Mouse (Mus musculus) hindbrain, postnatal 0 days (tissue): ENCODE measurements at regions not wholly inside any gene's neighbourhood (a gene's known extent, or its start where the extent isn't known, plus 50 kb on each side); places are given as distances from the start of the nearest gene placed in this dataset.

Experiments
- ATAC-seq: fragments of 200-750 bp; cut with Nextera tagmentation; 2 replicates; pipeline ENCODE4 v1.8.0; 2017; ENCODE audit warnings: mild to moderate bottlenecking, moderate TSS enrichment, moderate library complexity
- DNase-seq: peaks from one replicate; pipeline ENCODE4 v3.0.0-alpha.2; 2015; ENCODE audit warnings: low spot score
- H3K27ac ChIP-seq: fragments of 300-500 bp; sonication (generic); 2 replicates; pipeline ENCODE4 v1.5.1; 2014; ENCODE audit warnings: mild to moderate bottlenecking
- H3K27me3 ChIP-seq: fragments of 300-500 bp; sonication (generic); 2 replicates; pipeline ENCODE4 v1.6.1; 2014; ENCODE audit warnings: low read length, mixed read lengths; ENCODE audit not compliant: insufficient read depth
- H3K36me3 ChIP-seq: fragments of 300-500 bp; sonication (generic); 2 replicates; pipeline ENCODE4 v1.6.1; 2014; ENCODE audit warnings: low read length, mixed read lengths; ENCODE audit not compliant: insufficient read depth
- H3K4me1 ChIP-seq: fragments of 300-500 bp; sonication (generic); 2 replicates; pipeline ENCODE4 v1.6.1; 2014; ENCODE audit warnings: antibody characterized with exemption, low read length, mixed read lengths; ENCODE audit not compliant: insufficient read depth
- H3K4me2 ChIP-seq: fragments of 300-500 bp; sonication (generic); 2 replicates; pipeline ENCODE4 v1.6.1; 2014; ENCODE audit warnings: low read depth, mild to moderate bottlenecking, low read length, moderate library complexity, mixed read lengths
- H3K4me3 ChIP-seq: fragments of 300-500 bp; sonication (generic); 2 replicates; pipeline ENCODE4 v1.5.1; 2014; ENCODE audit warnings: low read length
- H3K9ac ChIP-seq: fragments of 300-500 bp; sonication (generic); replicated peaks from 2 replicates; pipeline ENCODE4 v1.6.1; 2014; ENCODE audit warnings: mild to moderate bottlenecking, low read length, moderate library complexity, mixed read lengths
- H3K9me3 ChIP-seq: fragments of 300-500 bp; sonication (generic); 2 replicates; pipeline ENCODE4 v1.6.1; 2016; ENCODE audit warnings: low read length, mixed read lengths
- CTCF ChIP-seq: IDR thresholded peaks from 2 replicates; pipeline ENCODE4 v1.5.1; 2016; ENCODE audit warnings: antibody characterized with exemption, control low read depth, low read depth
- WGBS: fragments of 180-500 bp; shearing (Covaris S2); extraction: QIAGEN DNeasy Blood & Tissue Kit; methylation state at CpG from one replicate; pipeline ENCODE4 v1.1.7; 2014; 5-methylcytosine and 5-hydroxymethylcytosine counted together

DNA sequence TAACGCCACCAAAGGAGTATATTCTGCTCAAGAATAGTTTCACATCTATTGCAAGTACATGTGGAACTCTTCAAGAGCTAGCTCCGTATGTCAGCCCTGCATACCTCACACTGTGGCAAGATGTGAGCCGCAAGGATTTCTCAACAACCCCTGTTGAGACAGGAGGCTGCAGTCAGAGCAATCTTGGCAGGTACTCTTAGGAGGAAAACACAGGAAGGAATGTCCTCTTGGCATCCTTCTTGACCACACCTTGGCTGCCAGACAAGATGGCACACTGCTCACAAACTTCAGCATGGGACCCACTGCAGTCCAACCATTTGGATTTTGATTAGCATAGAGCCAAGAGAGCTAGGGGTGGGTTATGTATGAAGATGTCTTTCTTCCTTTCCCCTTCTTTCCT is 322.4 kb downstream of the Rnf144b start:
- no peak overlapping the region for H3K27ac ChIP-seq
- TF ChIP-seq CTCF: no peak
- ATAC-seq (no peak), DNase-seq (no peak)
- H3K9ac ChIP-seq: no peak overlapping the region
- no peaks in the 10 kb centered on the region for H3K9me3 ChIP-seq
- WGBS: 73% methylated on average over 3 of the region's 3 CpGs
- no peaks in the 10 kb centered on the region for H3K4me1 ChIP-seq
- no peak overlapping the region for H3K4me3 ChIP-seq
- no peaks in the 10 kb centered on the region for H3K27me3 ChIP-seq
- no peak overlapping the region for H3K4me2 ChIP-seq
- no peaks in the 10 kb centered on the region for H3K36me3 ChIP-seq

DNA sequence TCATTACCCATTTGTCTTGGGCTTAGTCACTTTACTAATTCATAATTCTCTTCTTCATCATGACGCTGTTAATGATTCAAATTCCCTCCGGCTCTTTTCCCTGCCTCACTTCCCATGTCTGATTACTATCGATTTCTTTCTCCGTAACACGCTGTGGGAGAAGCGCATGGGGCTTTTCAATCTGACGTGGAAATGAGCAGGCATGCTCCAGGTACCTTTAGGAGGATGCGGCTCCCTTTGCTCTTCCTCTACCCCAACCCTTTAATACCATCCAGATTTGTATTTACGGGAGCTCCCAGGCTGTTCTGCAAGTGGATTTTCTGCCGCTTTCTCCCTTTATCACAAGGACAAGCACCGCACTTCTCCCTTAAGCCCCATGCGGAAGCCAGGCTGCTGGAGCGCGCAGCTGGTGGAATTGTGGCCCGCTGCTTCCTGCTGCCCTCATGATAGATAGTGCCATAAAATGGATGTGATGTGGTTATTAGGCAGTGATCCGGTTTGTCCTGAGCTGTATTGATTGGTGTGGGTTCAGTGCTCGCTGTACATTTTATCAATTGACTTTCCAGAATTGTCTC is 329.8 kb downstream of the Rnf144b start:
- Histone ChIP-seq H3K27ac (no peak overlapping the region), H3K4me3 (no peak overlapping the region; the same call in 1 of the 2 replicates), H3K9ac (no peak overlapping the region), H3K27me3 (no peaks in the 10 kb centered on the region), H3K4me2 (peak overlapping the region; percentile 31; the same call in 1 of the 2 replicates), H3K9me3 (no peaks in the 10 kb centered on the region), H3K36me3 (no peaks in the 10 kb centered on the region), H3K4me1 (no peaks in the 10 kb centered on the region)
- TF ChIP-seq CTCF: no peak
- WGBS: 58% methylated on average over 17 of the region's 17 CpGs
- DNase-seq (peak; percentile 29), ATAC-seq (no peak)

DNA sequence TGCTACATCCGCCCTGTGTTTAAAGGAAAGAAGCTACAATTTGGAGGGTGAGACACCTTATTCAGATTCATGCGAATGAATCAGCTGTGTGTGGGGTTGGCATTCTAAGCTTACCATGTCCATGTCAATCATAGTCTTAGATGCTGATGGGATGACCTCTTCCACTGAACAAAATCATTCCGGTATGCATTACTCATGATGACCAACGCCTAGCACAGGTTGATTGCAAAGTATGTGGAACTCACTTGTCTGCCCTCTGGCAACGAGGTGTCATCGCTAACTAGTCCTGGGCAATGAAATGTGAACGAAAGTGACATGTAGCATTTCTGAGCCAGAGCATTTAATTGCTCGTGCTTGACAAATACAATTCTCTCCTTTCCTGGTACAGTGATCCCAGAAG is 339.7 kb downstream of the Rnf144b start:
- DNase-seq (no peak), ATAC-seq (no peak)
- no peak for TF ChIP-seq CTCF
- H3K27me3 ChIP-seq: no peaks in the 10 kb centered on the region
- 82% methylated on average over 8 of the region's 8 CpGs for WGBS
- no peaks in the 10 kb centered on the region for H3K36me3 ChIP-seq
- no peak overlapping the region for H3K27ac ChIP-seq
- H3K9ac ChIP-seq: no peak overlapping the region
- no peaks in the 10 kb centered on the region for H3K9me3 ChIP-seq
- H3K4me1 ChIP-seq: no peaks in the 10 kb centered on the region
- H3K4me3 ChIP-seq: no peak overlapping the region
- H3K4me2 ChIP-seq: no peak overlapping the region

DNA sequence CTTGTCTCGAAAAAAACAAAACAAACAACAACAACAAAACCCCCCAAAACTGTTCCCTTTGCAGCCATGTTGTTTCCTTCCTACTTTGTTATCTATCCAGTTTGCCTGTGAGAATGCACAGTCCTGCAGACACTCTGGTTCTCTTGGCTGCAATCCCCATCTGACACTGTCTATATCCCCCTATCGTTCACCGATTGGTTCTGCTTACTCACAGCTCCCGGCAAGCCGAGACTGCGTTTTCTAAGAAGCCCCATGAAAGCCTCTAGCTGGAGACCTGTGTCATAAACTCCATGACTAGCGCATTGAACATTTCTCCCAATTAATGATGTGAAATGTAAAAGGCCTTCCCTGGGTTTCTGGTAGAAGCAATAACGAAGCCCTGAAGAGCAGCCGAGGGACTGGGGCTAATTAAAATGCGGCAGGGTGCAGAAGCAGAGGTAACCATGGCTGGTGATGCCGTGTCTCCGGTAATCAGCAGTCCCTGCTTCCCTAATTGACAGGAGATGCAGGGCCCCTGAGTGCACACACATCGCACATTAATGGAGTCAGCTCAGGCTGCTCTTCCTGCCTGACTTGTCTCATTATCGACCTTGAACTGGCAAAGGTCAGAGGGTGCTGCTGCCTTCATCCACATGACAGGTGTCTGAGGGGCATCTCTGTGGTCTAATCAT is 349.2 kb downstream of the Rnf144b start:
- DNase-seq: peak; percentile 15
- WGBS: 30% methylated on average over 14 of the region's 14 CpGs
- Histone ChIP-seq H3K27ac (no peak overlapping the region), H3K9me3 (no peaks in the 10 kb centered on the region), H3K36me3 (no peaks in the 10 kb centered on the region), H3K4me1 (no peaks in the 10 kb centered on the region), H3K9ac (no peak overlapping the region), H3K27me3 (no peaks in the 10 kb centered on the region), H3K4me2 (no peak overlapping the region), H3K4me3 (no peak overlapping the region)
- TF ChIP-seq CTCF: no peak
- peak; percentile 35 for ATAC-seq

DNA sequence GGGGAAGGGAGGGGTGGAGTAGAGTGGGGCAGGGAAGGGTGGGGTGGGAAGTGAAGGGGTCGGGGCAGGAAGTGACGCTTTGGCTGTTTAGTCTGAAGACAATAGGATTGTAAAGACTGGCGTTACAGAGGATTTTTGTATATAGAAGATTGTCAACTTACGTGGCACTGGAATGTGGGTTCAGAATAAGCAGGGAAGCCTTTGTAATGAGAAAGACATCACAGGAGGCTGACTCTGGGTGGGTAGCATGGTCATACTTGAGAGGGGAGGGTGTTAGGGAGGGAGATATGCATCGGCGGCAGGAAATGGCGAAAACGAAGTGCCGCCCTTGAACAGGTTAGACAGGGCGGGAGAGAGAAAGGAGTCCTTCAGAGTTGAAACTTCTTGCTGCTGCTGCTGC is 357.7 kb downstream of the Rnf144b start:
- ATAC-seq (no peak), DNase-seq (no peak)
- Histone ChIP-seq H3K36me3 (no peaks in the 10 kb centered on the region), H3K4me3 (no peak overlapping the region), H3K9ac (no peak overlapping the region), H3K4me1 (no peaks in the 10 kb centered on the region), H3K27me3 (no peaks in the 10 kb centered on the region), H3K4me2 (no peak overlapping the region), H3K9me3 (no peaks in the 10 kb centered on the region), H3K27ac (no peak overlapping the region)
- TF ChIP-seq CTCF: no peak
- 78% methylated on average over 10 of the region's 10 CpGs for WGBS

DNA sequence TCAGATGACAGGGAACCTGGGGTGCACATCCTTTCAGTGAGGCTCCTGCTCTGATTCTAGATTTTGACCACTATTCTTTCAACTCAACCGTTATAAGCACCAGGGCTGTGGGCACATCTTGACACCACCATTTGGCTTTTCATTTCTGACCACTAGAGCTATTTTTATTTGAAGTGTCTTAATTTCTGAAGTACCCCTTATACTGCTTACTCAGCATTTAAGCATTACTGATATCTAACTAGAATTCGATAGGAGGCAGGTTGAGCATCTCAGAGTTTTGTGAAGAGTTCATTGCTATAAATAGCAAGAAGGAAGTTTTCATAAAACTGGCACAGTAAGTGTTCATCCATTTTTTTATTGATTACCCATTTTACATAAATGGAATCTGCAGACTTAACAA is 362.4 kb downstream of the Rnf144b start:
- Histone ChIP-seq H3K4me2 (no peak overlapping the region), H3K36me3 (no peaks in the 10 kb centered on the region), H3K27me3 (no peaks in the 10 kb centered on the region), H3K4me3 (no peak overlapping the region), H3K4me1 (no peaks in the 10 kb centered on the region), H3K9ac (no peak overlapping the region), H3K9me3 (no peaks in the 10 kb centered on the region), H3K27ac (no peak overlapping the region)
- WGBS: 90% methylated on average over 2 of the region's 2 CpGs
- DNase-seq: no peak
- no peak for TF ChIP-seq CTCF
- no peak for ATAC-seq

DNA sequence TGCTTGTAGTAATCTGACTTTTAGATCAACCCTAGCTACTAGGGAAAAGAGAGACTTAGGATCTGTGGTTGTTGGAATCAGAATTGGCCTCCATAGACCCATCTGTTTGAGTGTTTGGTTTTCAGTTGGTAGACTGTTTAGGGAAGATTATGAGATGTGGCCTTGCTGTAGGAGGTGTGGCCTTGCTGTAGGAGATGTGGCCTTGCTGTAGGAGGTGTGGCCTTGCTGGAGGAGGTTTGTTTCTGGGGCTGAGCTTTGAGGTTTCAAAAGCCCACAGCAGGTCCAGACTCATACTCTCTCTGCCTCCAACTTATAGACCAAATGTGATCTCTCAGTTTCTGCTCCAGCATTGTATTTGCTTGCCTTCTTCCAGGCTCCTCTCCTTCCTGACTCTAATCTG is 363.7 kb downstream of the Rnf144b start:
- TF ChIP-seq CTCF: no peak

More for the DNA sequence above, 363.7 kb downstream of the Rnf144b start:
- Histone ChIP-seq H3K27me3 (no peaks in the 10 kb centered on the region), H3K9me3 (no peaks in the 10 kb centered on the region), H3K27ac (no peak overlapping the region), H3K9ac (no peak overlapping the region), H3K4me1 (no peaks in the 10 kb centered on the region), H3K4me3 (no peak overlapping the region), H3K4me2 (no peak overlapping the region), H3K36me3 (no peaks in the 10 kb centered on the region)
- ATAC-seq (no peak), DNase-seq (no peak)
